Mouse (Mus musculus): ENCODE results near the gene Arhgef9. TPM values are rescaled to one million over a fixed set of nuclear protein-coding genes. Genes with fewer than 3 reads are reported as not detected.

The Arhgef9 gene
- polyA plus RNA-seq, 1 experiment from 2014 or later = 17.5 TPM

- Histone ChIP-seq H3K4me3 (ENCODE audit: low read depth, low read length) (no peak overlapping the region), H3K9ac (ENCODE audit: low read depth, low read length) (no peak overlapping the region), H3K4me1 (replicated peaks; ENCODE audit: control insufficient read depth, insufficient read depth, low read length) (no peaks in the 10 kb centered on the region), H3K36me3 (ENCODE audit: control insufficient read depth, insufficient read depth, low read length) (no peaks in the 10 kb centered on the region), H3K9me3 (ENCODE audit: control insufficient read depth, low read length) (no peaks in the 10 kb centered on the region), H3K4me2 (replicated peaks; ENCODE audit: low read depth, low read length) (no peak overlapping the region), H3K27ac (ENCODE audit: low read depth, low read length) (no peak overlapping the region), H3K27me3 (ENCODE audit: control insufficient read depth, insufficient read depth, low read length) (peaks cover 6% of the 10 kb centered on the region; the same call in 1 of the 2 replicates)
- DNase-seq (ENCODE audit: low spot score) (no peak), ATAC-seq (ENCODE audit: low FRiP score) (no peak)
- WGBS = 72% methylated on average over 5 of the region's 5 CpGs
These were observed 168.7 kb downstream of the Arhgef9 start for GRCm38 (mm10) chrX:95027907-95028306.

- DNase-seq (ENCODE audit: low spot score) = peak; percentile 71
- 16% methylated on average over 29 of the region's 30 CpGs for WGBS
- Histone ChIP-seq H3K36me3 (ENCODE audit: control insufficient read depth, insufficient read depth, low read length) (no peaks in the 10 kb centered on the region), H3K4me2 (replicated peaks; ENCODE audit: low read depth, low read length) (peak within 1 kb of the TSS; percentile 49), H3K27ac (ENCODE audit: low read depth, low read length) (peak within 1 kb of the TSS; percentile 75), H3K9ac (ENCODE audit: low read depth, low read length) (peak within 1 kb of the TSS; percentile 57), H3K9me3 (ENCODE audit: control insufficient read depth, low read length) (no peaks in the 10 kb centered on the region), H3K4me3 (ENCODE audit: low read depth, low read length) (peak within 1 kb of the TSS; percentile 48), H3K4me1 (replicated peaks; ENCODE audit: control insufficient read depth, insufficient read depth, low read length) (no peaks in the 10 kb centered on the region), H3K27me3 (ENCODE audit: control insufficient read depth, insufficient read depth, low read length) (peaks cover 6% of the 10 kb centered on the region; the same call in 1 of the 2 replicates)
- ATAC-seq (ENCODE audit: low FRiP score) = peak; percentile 91
These were observed 170.2 kb downstream of the Arhgef9 start, which contains the start of gene Spin4 for GRCm38 (mm10) chrX:95026361-95026892. Spin4 (minus strand) TSS chrX:95026682.

GRCm38 (mm10) chrX:95025779-95026360 is 170.8 kb downstream of the Arhgef9 start:
- 12% methylated on average over 23 of the region's 23 CpGs for WGBS
- ATAC-seq (ENCODE audit: low FRiP score) = peak; percentile 73
- H3K4me3 ChIP-seq (ENCODE audit: low read depth, low read length) = peak overlapping the region; percentile 48
- peaks cover 6% of the 10 kb centered on the region; the same call in 1 of the 2 replicates for H3K27me3 ChIP-seq (ENCODE audit: control insufficient read depth, insufficient read depth, low read length)
- no peaks in the 10 kb centered on the region for H3K36me3 ChIP-seq (ENCODE audit: control insufficient read depth, insufficient read depth, low read length)
- peak overlapping the region; percentile 49 for H3K4me2 ChIP-seq (replicated peaks; ENCODE audit: low read depth, low read length)
- no peaks in the 10 kb centered on the region for H3K9me3 ChIP-seq (ENCODE audit: control insufficient read depth, low read length)
- H3K9ac ChIP-seq (ENCODE audit: low read depth, low read length) = peak overlapping the region; percentile 57
- DNase-seq (ENCODE audit: low spot score) = peak; percentile 44
- H3K4me1 ChIP-seq (replicated peaks; ENCODE audit: control insufficient read depth, insufficient read depth, low read length) = no peaks in the 10 kb centered on the region
- peak overlapping the region; percentile 75 for H3K27ac ChIP-seq (ENCODE audit: low read depth, low read length)

GRCm38 (mm10) chrX:95012033-95012432 is 184.6 kb downstream of the Arhgef9 start:
- Histone ChIP-seq H3K4me2 (replicated peaks; ENCODE audit: low read depth, low read length) (no peak overlapping the region), H3K27ac (ENCODE audit: low read depth, low read length) (no peak overlapping the region), H3K4me1 (replicated peaks; ENCODE audit: control insufficient read depth, insufficient read depth, low read length) (no peaks in the 10 kb centered on the region), H3K4me3 (ENCODE audit: low read depth, low read length) (no peak overlapping the region), H3K27me3 (ENCODE audit: control insufficient read depth, insufficient read depth, low read length) (no peaks in the 10 kb centered on the region), H3K9me3 (ENCODE audit: control insufficient read depth, low read length) (no peaks in the 10 kb centered on the region), H3K9ac (ENCODE audit: low read depth, low read length) (no peak overlapping the region), H3K36me3 (ENCODE audit: control insufficient read depth, insufficient read depth, low read length) (no peaks in the 10 kb centered on the region)
- DNase-seq (ENCODE audit: low spot score) = peak; percentile 63
- 18% methylated on average over 4 of the region's 4 CpGs for WGBS
- no peak for ATAC-seq (ENCODE audit: low FRiP score)

Other genes with a start within 250 kb of the Arhgef9 start
- 6.7 and 8.6 TPM in 2 replicates for gene Spin4, start 170.2 kb downstream of the Arhgef9 start, polyA plus RNA-seq (2014; fragmentation: Nextera tagmentation; extraction: Ambion mirVana)
- 8.6 and 9.7 TPM in 2 replicates for gene Amer1, start 248.0 kb upstream of the Arhgef9 start, polyA plus RNA-seq (2014; fragmentation: Nextera tagmentation; extraction: Ambion mirVana)

Data from hindbrain, embryonic 11.5 days (tissue).